Mouse (Mus musculus) G1E (cell line): ENCODE measurements at regions not wholly inside any gene's neighbourhood (a gene's known extent, or its start where the extent isn't known, plus 50 kb on each side); places are given as distances from the start of the nearest gene placed in this dataset.

Experiments
- ATAC-seq: 2 replicates; pipeline ENCODE4 v1.8.0; 2016; ENCODE audit warnings: mild to moderate bottlenecking; ENCODE audit not compliant: insufficient number of reproducible peaks, poor library complexity, low FRiP score, severe bottlenecking; ENCODE audit errors: extremely low read depth
- DNase-seq: peaks from one replicate; pipeline ENCODE4 v3.0.0; 2012; ENCODE audit warnings: low spot score
- H3K27me3 ChIP-seq: 2 replicates; pipeline ENCODE4 v1.6.1; 2012; ENCODE audit warnings: mild to moderate bottlenecking, low read length, inconsistent platforms; ENCODE audit not compliant: insufficient read depth
- H3K36me3 ChIP-seq: replicated peaks from 2 replicates; pipeline ENCODE3; 2012; ENCODE audit warnings: mild to moderate bottlenecking, inconsistent platforms
- H3K4me1 ChIP-seq: 2 replicates; pipeline ENCODE4 v1.6.1; 2012; ENCODE audit warnings: low read depth, low read length, inconsistent platforms, mixed read lengths; ENCODE audit not compliant: insufficient read depth
- H3K4me3 ChIP-seq: 2 replicates; pipeline ENCODE4 v1.5.1; 2012; ENCODE audit warnings: low read depth, mild to moderate bottlenecking, inconsistent platforms, low read length, moderate library complexity, mixed read lengths
- H3K9me3 ChIP-seq: replicated peaks from 2 replicates; pipeline ENCODE4 v1.6.1; 2012; ENCODE audit warnings: inconsistent platforms
- CTCF ChIP-seq: IDR thresholded peaks from 2 replicates; pipeline ENCODE4 v1.5.1; 2012; ENCODE audit warnings: low read depth, low read length, inconsistent platforms, mixed read lengths
- GATA1 ChIP-seq: IDR thresholded peaks from 2 replicates; pipeline ENCODE4 v1.6.1; 2012; ENCODE audit warnings: borderline replicate concordance, low read length, inconsistent platforms, mixed read lengths
- GATA2 ChIP-seq: IDR thresholded peaks from 2 replicates; pipeline ENCODE4 v1.6.1; 2012; ENCODE audit warnings: low read depth, low read length, inconsistent platforms, borderline replicate concordance
- POLR2AphosphoS5 ChIP-seq: IDR thresholded peaks from 2 replicates; pipeline ENCODE4 v1.6.1; 2012; ENCODE audit warnings: low read depth, low read length, inconsistent platforms; ENCODE audit not compliant: insufficient replicate concordance
- TAL1 ChIP-seq: conservative IDR thresholded peaks from 2 replicates; pipeline ENCODE4 v1.6.1; 2012; ENCODE audit warnings: low read depth, low read length, inconsistent platforms, mixed read lengths

GRCm38 (mm10) chr1:122357015-122357414 lies 789.2 kb upstream of the Ddx18 start:
- ATAC-seq (peak; percentile 95), DNase-seq (peak; percentile 76)
- Histone ChIP-seq H3K9me3 (peaks cover 15% of the 10 kb centered on the region), H3K36me3 (no peaks in the 10 kb centered on the region), H3K27me3 (peaks cover 3% of the 10 kb centered on the region; the same call in 1 of the 2 replicates), H3K4me1 (no peaks in the 10 kb centered on the region), H3K4me3 (peak overlapping the region; percentile 0; the same call in 1 of the 2 replicates)
- TF ChIP-seq GATA2 (no peak), POLR2AphosphoS5 (no peak), GATA1 (no peak), CTCF (no peak), TAL1 (no peak)

- ATAC-seq, result no peak
- Histone ChIP-seq H3K27me3 (no peaks in the 10 kb centered on the region), H3K4me3 (no peak overlapping the region), H3K36me3 (no peaks in the 10 kb centered on the region), H3K4me1 (no peaks in the 10 kb centered on the region), H3K9me3 (peaks cover 13% of the 10 kb centered on the region; the same call in 1 of the 2 replicates)
- no peak for TF ChIP-seq GATA2
- no peak for TF ChIP-seq TAL1
- TF ChIP-seq GATA1, result no peak
- no peak for TF ChIP-seq POLR2AphosphoS5
- no peak for TF ChIP-seq CTCF
- DNase-seq, result no peak
Measured at GRCm38 (mm10) chr1:122351530-122351929, 783.7 kb upstream of the Ddx18 start.

GRCm38 (mm10) chr1:122333267-122333666 lies 765.5 kb upstream of the Ddx18 start:
- Histone ChIP-seq H3K9me3 (peaks cover 2% of the 10 kb centered on the region; the same call in 1 of the 2 replicates), H3K4me3 (no peak overlapping the region), H3K36me3 (no peaks in the 10 kb centered on the region), H3K4me1 (no peaks in the 10 kb centered on the region), H3K27me3 (no peaks in the 10 kb centered on the region)
- ATAC-seq (no peak), DNase-seq (no peak)
- TF ChIP-seq GATA2 (no peak), CTCF (no peak), GATA1 (no peak), POLR2AphosphoS5 (no peak), TAL1 (no peak)

- TF ChIP-seq TAL1, result no peak
- TF ChIP-seq POLR2AphosphoS5, result no peak
- no peak for TF ChIP-seq GATA1
- TF ChIP-seq GATA2, result no peak
- TF ChIP-seq CTCF, result no peak
- Histone ChIP-seq H3K4me1 (no peaks in the 10 kb centered on the region), H3K9me3 (peaks cover 3% of the 10 kb centered on the region; the same call in 1 of the 2 replicates), H3K4me3 (no peak overlapping the region), H3K36me3 (no peaks in the 10 kb centered on the region), H3K27me3 (no peaks in the 10 kb centered on the region)
- DNase-seq (no peak), ATAC-seq (no peak)
Measured at GRCm38 (mm10) chr1:122328276-122328675, 760.5 kb upstream of the Ddx18 start.
